Mouse (Mus musculus) G1E (cell line): Measurements from ENCODE around the gene Gm49368.

Source experiments
- CTCF ChIP-seq: IDR thresholded peaks from 2 replicates; pipeline ENCODE4 v1.5.1; 2012; ENCODE audit warnings: low read depth, low read length, inconsistent platforms, mixed read lengths
- GATA1 ChIP-seq: IDR thresholded peaks from 2 replicates; pipeline ENCODE4 v1.6.1; 2012; ENCODE audit warnings: borderline replicate concordance, low read length, inconsistent platforms, mixed read lengths
- TAL1 ChIP-seq: conservative IDR thresholded peaks from 2 replicates; pipeline ENCODE4 v1.6.1; 2012; ENCODE audit warnings: low read depth, low read length, inconsistent platforms, mixed read lengths

DNA sequence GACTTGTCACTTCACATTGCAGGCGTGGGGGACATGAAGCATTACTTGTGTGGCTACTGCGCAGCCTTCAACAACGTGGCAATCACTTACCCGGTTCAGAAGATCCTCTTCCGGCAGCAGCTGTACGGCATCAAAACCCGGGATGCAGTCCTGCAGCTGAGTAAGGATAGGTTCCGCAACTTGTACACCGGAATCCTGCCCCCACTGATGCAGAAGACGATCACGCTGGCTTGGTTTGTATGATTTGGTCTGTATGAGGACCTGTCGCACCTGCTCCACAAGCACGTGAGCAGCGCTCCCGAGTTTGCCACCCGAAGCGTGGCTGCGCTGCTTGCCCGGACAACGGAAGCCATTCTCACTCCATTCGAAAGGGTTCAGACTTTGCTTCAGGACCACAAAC is 91.6 kb downstream of the Gm49368 start, which contains the start of gene Itgad:
- no peak for TF ChIP-seq CTCF
- TF ChIP-seq TAL1 = no peak
- TF ChIP-seq GATA1 = no peak
